Mouse (Mus musculus) heart, embryonic 15.5 days (tissue): ENCODE data around the gene Spib. TPM values are rescaled to one million over a fixed set of nuclear protein-coding genes. Genes with fewer than 3 reads are reported as not detected.

Source experiments
- ATAC-seq: fragments of 200-750 bp; cut with Nextera tagmentation; replicated peaks from 2 replicates; pipeline ENCODE4 v1.8.0; 2017; ENCODE audit warnings: low read depth, moderate TSS enrichment; ENCODE audit not compliant: insufficient number of reproducible peaks, insufficient read depth, low FRiP score
- H3K27ac ChIP-seq: fragments of 300-500 bp; sonication (generic); 2 replicates; pipeline ENCODE4 v1.5.1; 2015; ENCODE audit warnings: mild to moderate bottlenecking, inconsistent platforms
- H3K27me3 ChIP-seq: fragments of 300-500 bp; sonication (generic); 2 replicates; pipeline ENCODE4 v1.6.1; 2015; ENCODE audit warnings: inconsistent platforms
- H3K36me3 ChIP-seq: fragments of 300-500 bp; sonication (generic); 2 replicates; pipeline ENCODE4 v1.6.1; 2015; ENCODE audit warnings: mild to moderate bottlenecking, inconsistent platforms
- H3K4me1 ChIP-seq: fragments of 300-500 bp; sonication (generic); replicated peaks from 2 replicates; pipeline ENCODE4 v1.6.1; 2015; ENCODE audit warnings: inconsistent platforms
- H3K4me2 ChIP-seq: fragments of 300-500 bp; sonication (generic); 2 replicates; pipeline ENCODE4 v1.6.1; 2015; ENCODE audit warnings: inconsistent platforms, mild to moderate bottlenecking, moderate library complexity
- H3K4me3 ChIP-seq: fragments of 300-500 bp; sonication (generic); 2 replicates; pipeline ENCODE4 v1.5.1; 2015; ENCODE audit warnings: mild to moderate bottlenecking, inconsistent platforms
- H3K9ac ChIP-seq: fragments of 300-500 bp; sonication (generic); 2 replicates; pipeline ENCODE4 v1.6.1; 2015; ENCODE audit warnings: mild to moderate bottlenecking, inconsistent platforms
- H3K9me3 ChIP-seq: fragments of 300-500 bp; sonication (generic); replicated peaks from 2 replicates; pipeline ENCODE4 v1.6.1; 2016; ENCODE audit warnings: inconsistent platforms
- WGBS: fragments of 180-500 bp; shearing (Covaris S2); methylation state at CpG from one replicate; pipeline ENCODE4 v1.1.7; 2015; ENCODE audit warnings: mixed read lengths; 5-methylcytosine and 5-hydroxymethylcytosine counted together
- polyA plus RNA-seq: library from polyadenylated mRNA; unstranded; fragments of >200 nt; fragmentation: Nextera tagmentation; extraction: Ambion mirVana; gene quantifications from 2 replicates; pipeline ENCODE4 v1.2.1, GENCODE M21; 2015

Gene Spib
- polyA plus RNA-seq, 1 experiment from 2014 or later = 0.59 TPM

DNA sequence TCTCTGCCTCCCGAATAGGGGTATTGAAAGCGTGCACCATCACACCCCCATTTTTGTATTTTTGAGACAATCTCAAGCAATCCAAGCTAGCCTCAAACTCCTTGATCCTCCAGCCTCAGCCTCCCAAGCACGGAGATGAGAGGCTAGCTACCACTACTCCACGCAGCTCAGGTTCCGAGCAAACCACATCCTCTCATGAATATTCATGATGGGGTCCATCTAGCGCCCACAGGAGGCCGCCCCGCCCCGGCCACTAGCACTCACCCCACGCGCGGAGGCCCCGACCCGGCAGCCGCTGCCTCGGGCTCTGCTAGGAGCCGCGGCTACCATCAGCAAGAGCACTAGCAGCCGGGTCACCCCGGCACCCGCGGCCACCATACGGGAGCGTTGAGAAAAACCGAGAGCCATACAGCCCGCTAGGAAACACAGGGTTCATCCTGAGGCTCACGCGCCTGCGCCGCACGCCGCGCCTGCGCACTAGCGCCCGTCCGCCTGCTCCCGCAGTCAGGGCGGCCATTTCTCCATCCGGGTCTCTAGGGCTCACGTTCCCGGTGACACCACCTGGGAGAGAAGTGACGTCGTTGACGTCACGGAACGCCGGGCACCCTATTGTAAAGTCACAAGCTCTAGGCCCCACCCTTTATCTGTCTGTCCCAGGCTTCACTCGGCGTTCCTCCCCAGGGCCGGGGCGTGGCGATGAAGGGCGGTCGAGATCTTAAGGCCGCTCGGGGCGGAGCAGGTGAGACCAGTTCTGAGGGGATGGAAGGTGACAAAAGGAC is 35.7 kb downstream of the Spib start, which contains the start of the genes Emc10 and Fam71e1:
Gene Emc10, minus strand, starts transcription at position 538 of the 779 bp plus-strand sequence.
Gene Fam71e1, plus strand, starts transcription at position 590 of the 779 bp plus-strand sequence.
- peak; percentile 89 for ATAC-seq
- H3K9ac ChIP-seq = peak within 1 kb of the TSS; percentile 84
- peak within 1 kb of the TSS; percentile 90 for H3K4me2 ChIP-seq
- H3K27me3 ChIP-seq = peaks cover 15% of the 10 kb centered on the region
- under 1% methylated on average over 58 of the region's 58 CpGs for WGBS
- H3K4me3 ChIP-seq = peak within 1 kb of the TSS; percentile 84
- peaks cover 20% of the 10 kb centered on the region for H3K36me3 ChIP-seq
- H3K4me1 ChIP-seq = peaks cover 18% of the 10 kb centered on the region
- peak within 1 kb of the TSS; percentile 95 for H3K27ac ChIP-seq
- no peaks in the 10 kb centered on the region for H3K9me3 ChIP-seq

- Histone ChIP-seq H3K27me3 (peaks cover 11% of the 10 kb centered on the region), H3K4me3 (no peak overlapping the region; the same call in 1 of the 2 replicates), H3K9me3 (no peaks in the 10 kb centered on the region), H3K4me1 (peaks cover 22% of the 10 kb centered on the region), H3K9ac (peak overlapping the region; percentile 84; the same call in 1 of the 2 replicates), H3K36me3 (peaks cover 31% of the 10 kb centered on the region), H3K4me2 (peak overlapping the region; percentile 90; the same call in 1 of the 2 replicates), H3K27ac (no peak overlapping the region)
- WGBS = 82% methylated on average over 7 of the region's 7 CpGs
- no peak for ATAC-seq
Measured at GRCm38 (mm10) chr7:44495086-44495485, 36.8 kb downstream of the Spib start.

GRCm38 (mm10) chr7:44494681-44495080 is 37.2 kb downstream of the Spib start:
- Histone ChIP-seq H3K4me1 (peaks cover 24% of the 10 kb centered on the region), H3K36me3 (peaks cover 35% of the 10 kb centered on the region), H3K4me2 (no peak overlapping the region), H3K9ac (no peak overlapping the region), H3K9me3 (no peaks in the 10 kb centered on the region), H3K27ac (no peak overlapping the region), H3K4me3 (no peak overlapping the region), H3K27me3 (peaks cover 7% of the 10 kb centered on the region)
- ATAC-seq = no peak
- 87% methylated on average over 12 of the region's 12 CpGs for WGBS

- Histone ChIP-seq H3K27me3 (no peaks in the 10 kb centered on the region), H3K4me2 (no peak overlapping the region), H3K9ac (no peak overlapping the region), H3K27ac (no peak overlapping the region), H3K4me3 (no peak overlapping the region), H3K36me3 (peaks cover 40% of the 10 kb centered on the region), H3K9me3 (no peaks in the 10 kb centered on the region), H3K4me1 (peaks cover 28% of the 10 kb centered on the region)
- 92% methylated on average over 21 of the region's 21 CpGs for WGBS
- no peak for ATAC-seq
Measured at GRCm38 (mm10) chr7:44492166-44492826, 39.6 kb downstream of the Spib start.

DNA sequence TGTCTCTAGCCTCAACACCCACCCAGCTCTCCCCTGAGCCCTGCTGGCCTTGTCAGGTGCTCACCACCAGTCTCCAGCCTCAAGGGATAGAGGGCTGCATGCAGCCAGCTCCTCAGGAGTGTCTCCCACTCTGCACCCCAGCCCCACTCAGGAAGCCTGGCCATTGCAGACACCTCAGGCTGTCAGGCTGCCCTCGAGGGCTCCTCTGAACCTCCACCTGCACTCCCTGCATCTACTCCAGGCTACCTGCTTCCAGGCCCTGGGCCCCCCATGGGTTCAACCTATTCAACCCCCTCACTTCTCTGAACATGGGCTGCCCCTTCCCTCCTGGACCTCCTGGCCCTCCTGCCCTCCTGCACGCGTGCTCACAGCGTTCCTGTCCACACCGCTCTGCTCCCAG is 40.5 kb downstream of the Spib start:
- no peak for ATAC-seq
- Histone ChIP-seq H3K4me1 (peaks cover 32% of the 10 kb centered on the region), H3K9ac (no peak overlapping the region), H3K4me3 (no peak overlapping the region), H3K4me2 (no peak overlapping the region), H3K9me3 (no peaks in the 10 kb centered on the region), H3K27ac (no peak overlapping the region), H3K27me3 (no peaks in the 10 kb centered on the region), H3K36me3 (peaks cover 40% of the 10 kb centered on the region)
- 98% methylated on average over 5 of the region's 5 CpGs for WGBS

DNA sequence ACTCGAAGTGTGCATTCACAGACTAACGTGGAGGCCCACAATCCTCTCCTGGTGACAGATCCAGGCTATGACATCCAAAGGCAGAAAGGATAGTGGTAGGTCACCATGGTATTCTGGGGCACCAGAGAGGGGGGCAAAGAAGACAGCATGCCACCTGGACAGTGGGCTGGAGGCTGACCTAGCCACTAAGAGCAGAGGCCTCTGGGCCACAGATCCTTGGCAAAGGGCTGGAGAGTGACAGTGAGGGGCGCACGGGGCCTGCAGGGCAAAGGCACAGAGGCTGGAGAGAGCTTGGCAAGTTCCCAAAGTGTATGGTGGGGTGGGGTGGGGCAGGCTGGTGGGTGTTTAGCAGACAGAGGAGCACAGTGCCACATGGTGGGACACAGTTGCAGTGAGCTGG is 41.6 kb downstream of the Spib start:
- Histone ChIP-seq H3K9me3 (no peaks in the 10 kb centered on the region), H3K36me3 (peaks cover 40% of the 10 kb centered on the region), H3K27me3 (no peaks in the 10 kb centered on the region), H3K4me2 (no peak overlapping the region), H3K4me3 (no peak overlapping the region), H3K4me1 (peaks cover 27% of the 10 kb centered on the region), H3K9ac (peak overlapping the region; percentile 8; the same call in 1 of the 2 replicates), H3K27ac (no peak overlapping the region)
- no peak; the same call in 1 of the 2 replicates for ATAC-seq
- 75% methylated on average over 4 of the region's 4 CpGs for WGBS

- peaks cover 28% of the 10 kb centered on the region for H3K4me1 ChIP-seq
- H3K27me3 ChIP-seq = no peaks in the 10 kb centered on the region
- ATAC-seq = no peak
- H3K4me2 ChIP-seq = no peak overlapping the region
- no peak overlapping the region for H3K9ac ChIP-seq
- peaks cover 40% of the 10 kb centered on the region for H3K36me3 ChIP-seq
- H3K9me3 ChIP-seq = no peaks in the 10 kb centered on the region
- no peak overlapping the region for H3K27ac ChIP-seq
- no peak overlapping the region for H3K4me3 ChIP-seq
- WGBS = 89% methylated on average over 8 of the region's 8 CpGs
Measured at GRCm38 (mm10) chr7:44488545-44488944, 43.3 kb downstream of the Spib start.

DNA sequence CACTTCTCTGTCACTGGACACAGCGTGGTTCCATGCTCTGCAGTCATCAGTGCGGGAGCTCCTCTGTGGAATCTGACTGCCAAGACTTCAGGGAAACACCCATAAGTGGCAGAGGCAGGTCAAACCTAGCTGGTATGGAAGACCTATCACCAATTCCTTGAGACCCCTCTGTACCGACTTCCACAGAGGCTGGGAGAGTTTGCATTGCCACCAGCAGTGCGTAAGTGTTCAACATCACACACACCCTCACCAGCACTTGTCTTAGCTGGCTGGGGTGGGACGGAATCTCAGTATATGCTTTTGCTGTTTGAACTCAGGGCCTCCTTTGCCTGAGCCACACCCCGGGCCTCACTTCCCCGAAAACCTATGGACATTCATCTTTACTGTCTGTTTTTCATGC is 43.9 kb downstream of the Spib start:
- Histone ChIP-seq H3K9me3 (no peaks in the 10 kb centered on the region), H3K36me3 (peaks cover 37% of the 10 kb centered on the region), H3K4me1 (peaks cover 32% of the 10 kb centered on the region), H3K27me3 (no peaks in the 10 kb centered on the region), H3K4me3 (no peak overlapping the region), H3K27ac (no peak overlapping the region), H3K9ac (no peak overlapping the region), H3K4me2 (no peak overlapping the region)
- ATAC-seq = no peak
- 86% methylated on average over 7 of the region's 7 CpGs for WGBS

DNA sequence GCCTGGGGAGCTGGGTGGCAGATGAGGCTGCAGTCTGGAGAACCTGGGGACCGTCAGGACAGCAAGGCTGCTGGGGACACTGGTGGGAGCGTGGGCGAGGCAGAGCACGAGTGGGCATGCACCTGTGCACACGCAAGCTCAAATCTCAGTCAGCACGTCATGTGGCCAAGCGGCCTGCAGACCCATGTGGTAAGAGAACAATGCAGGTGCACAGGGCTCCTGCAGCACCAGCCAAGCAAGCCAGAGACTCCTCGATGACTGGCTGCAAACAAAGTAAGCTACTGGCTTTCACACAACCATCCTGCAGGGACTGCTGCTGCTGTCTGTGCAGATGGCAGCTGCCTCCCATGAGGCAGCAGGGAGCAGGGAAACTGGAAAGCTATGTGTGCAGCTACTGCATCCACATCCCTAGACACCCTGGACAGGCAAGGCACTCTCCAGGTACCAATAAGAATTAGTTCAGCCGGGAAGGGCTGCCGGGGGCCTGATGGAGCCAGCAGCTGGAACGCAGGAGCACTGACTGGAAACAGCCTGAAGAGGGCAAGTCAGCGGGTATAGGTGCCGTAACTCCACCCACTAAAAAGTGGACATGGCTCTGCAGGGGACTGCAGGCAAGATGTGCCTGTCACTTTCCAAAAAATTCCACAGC is 44.8 kb downstream of the Spib start:
- Histone ChIP-seq H3K9ac (no peak overlapping the region), H3K36me3 (peaks cover 29% of the 10 kb centered on the region; the same call in 1 of the 2 replicates), H3K4me1 (peaks cover 41% of the 10 kb centered on the region), H3K4me2 (no peak overlapping the region), H3K27ac (peak overlapping the region; percentile 67), H3K4me3 (no peak overlapping the region), H3K9me3 (no peaks in the 10 kb centered on the region), H3K27me3 (no peaks in the 10 kb centered on the region)
- no peak for ATAC-seq
- 41% methylated on average over 13 of the region's 13 CpGs for WGBS

DNA sequence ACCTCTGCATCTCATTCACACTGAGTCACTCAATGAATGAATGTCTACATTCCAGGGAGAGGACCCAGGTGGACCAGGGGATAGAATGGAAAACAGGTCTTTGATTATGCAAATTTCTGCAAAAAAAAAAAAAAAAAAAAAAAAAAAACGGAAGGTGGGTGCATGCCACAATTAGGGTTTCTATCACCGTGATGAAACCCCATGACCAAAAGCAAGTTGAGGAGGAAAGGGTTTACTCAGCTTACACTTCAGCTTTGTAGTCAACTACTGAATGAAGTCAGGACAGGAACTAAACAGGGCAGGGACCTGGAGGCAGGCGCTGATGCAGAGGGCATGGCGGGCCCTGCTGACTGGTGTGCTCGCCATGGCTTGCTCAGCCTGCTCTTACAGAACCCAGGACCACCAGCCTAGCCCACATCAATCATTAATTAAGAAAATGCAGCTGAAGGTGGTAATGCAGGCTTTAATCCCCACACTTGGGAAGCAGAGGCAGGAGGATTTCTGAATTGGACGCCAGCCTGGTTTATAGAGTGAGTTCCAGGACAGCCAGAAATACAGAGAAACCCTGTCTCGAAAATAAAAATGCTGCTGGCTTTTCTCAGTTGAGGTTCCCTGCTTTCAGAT is 46.2 kb downstream of the Spib start:
- Histone ChIP-seq H3K4me3 (no peak overlapping the region), H3K27ac (peak overlapping the region; percentile 62), H3K9ac (no peak overlapping the region), H3K4me1 (peaks cover 41% of the 10 kb centered on the region), H3K9me3 (no peaks in the 10 kb centered on the region), H3K4me2 (no peak overlapping the region), H3K36me3 (peaks cover 15% of the 10 kb centered on the region; the same call in 1 of the 2 replicates), H3K27me3 (no peaks in the 10 kb centered on the region)
- no peak for ATAC-seq
- WGBS = 68% methylated on average over 7 of the region's 7 CpGs
